Mouse (Mus musculus) ES-E14 (cell line): Measurements from ENCODE around the gene Acot7. TPM values are rescaled to one million over a fixed set of nuclear protein-coding genes. Genes with fewer than 3 reads are reported as not detected.

Experiments
- DNase-seq: peaks from one replicate; pipeline ENCODE4 v3.0.0-alpha.2; 2013; ENCODE audit warnings: low read depth, low spot score
- H3K27ac ChIP-seq: 2 replicates; pipeline ENCODE4 v1.5.1; 2012; ENCODE audit warnings: low read depth, mild to moderate bottlenecking, low read length, moderate library complexity, mixed read lengths; ENCODE audit not compliant: poor library complexity, insufficient read depth, severe bottlenecking
- H3K36me3 ChIP-seq: 2 replicates; pipeline ENCODE4 v1.6.1; 2012; ENCODE audit warnings: mild to moderate bottlenecking, low read length, moderate library complexity, mixed read lengths; ENCODE audit not compliant: control insufficient read depth, poor library complexity, insufficient read depth, severe bottlenecking
- H3K4me1 ChIP-seq, 2 experiments: fragments of 150-350 bp in 1 of 2; sonication (generic) in 1 of 2; 2 replicates each; pipeline ENCODE4 v1.6.1; 2012; ENCODE audit warnings: low read length in 2 of 2, mild to moderate bottlenecking in 1 of 2, mixed read lengths in 1 of 2; ENCODE audit not compliant: control insufficient read depth in 2 of 2, insufficient read depth in 2 of 2, poor library complexity in 1 of 2
- H3K4me3 ChIP-seq, 2 experiments: fragments of 150-350 bp in 1 of 2; sonication (generic) in 1 of 2; 2 replicates each; pipeline ENCODE4 v1.5.1; 2012; ENCODE audit warnings: low read length in 2 of 2, low read depth in 1 of 2, mild to moderate bottlenecking in 1 of 2, mixed read lengths in 1 of 2; ENCODE audit not compliant: insufficient read depth in 1 of 2, poor library complexity in 1 of 2, severe bottlenecking in 1 of 2
- H3K9ac ChIP-seq: 2 replicates; pipeline ENCODE4 v1.6.1; 2012; ENCODE audit warnings: low read depth, mild to moderate bottlenecking, low read length, mixed read lengths; ENCODE audit not compliant: poor library complexity, insufficient read depth, severe bottlenecking
- H3K9me3 ChIP-seq: fragments of 150-350 bp; sonication (generic); 2 replicates; pipeline ENCODE4 v1.6.1; 2012; ENCODE audit warnings: low read depth, mild to moderate bottlenecking, low read length; ENCODE audit not compliant: control insufficient read depth, insufficient read depth
- CHD2 ChIP-seq: IDR thresholded peaks from 2 replicates; pipeline ENCODE4 v1.6.1; 2014; ENCODE audit warnings: mild to moderate bottlenecking, low read depth, low read length, inconsistent platforms
- HCFC1 ChIP-seq: IDR thresholded peaks from 2 replicates; pipeline ENCODE4 v1.6.1; 2012; ENCODE audit warnings: low read length, inconsistent platforms, borderline replicate concordance; ENCODE audit not compliant: insufficient read depth
- MAFK ChIP-seq: IDR thresholded peaks from 2 replicates; pipeline ENCODE4 v1.6.1; 2014; ENCODE audit warnings: mild to moderate bottlenecking, low read depth, low read length, inconsistent platforms; ENCODE audit not compliant: insufficient read depth
- ZC3H11A ChIP-seq: IDR thresholded peaks from 2 replicates; pipeline ENCODE4 v1.6.1; 2012; ENCODE audit warnings: low read depth, mild to moderate bottlenecking, inconsistent platforms, low read length, borderline replicate concordance
- ZNF384 ChIP-seq: IDR thresholded peaks from 2 replicates; pipeline ENCODE4 v1.6.1; 2012; ENCODE audit warnings: low read depth, low read length, inconsistent platforms
- in situ Hi-C, 2 experiments: fragments of 600-800 bp; cut with MboI; formaldehyde crosslinking; loops; one replicate each; pipeline ENCODE4 v1.15.1; 2025; ENCODE audit warnings: low sequenced_read_pairs in 2 of 2, inconsistent platforms in 1 of 2; ENCODE audit not compliant: unreplicated experiment in 2 of 2
- total RNA-seq: library from RNA; depleted of rRNA; stranded (reverse); fragments of 300-350 nt; gene quantifications from 2 replicates; pipeline ENCODE4 v1.2.3, GENCODE M21; 2012

Acot7 gene
- total RNA-seq, 1 experiment: 51.9 TPM

- H3K27ac ChIP-seq: no peak overlapping the region
- in situ Hi-C loops: no loop called here
- H3K9ac ChIP-seq: no peak overlapping the region
- peaks cover 6% of the 10 kb centered on the region; the same call in 1 of the 2 replicates for H3K36me3 ChIP-seq
- H3K4me3 ChIP-seq: no peak overlapping the region
- no peak for DNase-seq
- no peaks in the 10 kb centered on the region for H3K9me3 ChIP-seq
- peaks cover 0 to 31% of the 10 kb centered on the region in 2 experiments; a peak in 3 of 4 replicates for H3K4me1 ChIP-seq
- no peak for TF ChIP-seq MAFK
- TF ChIP-seq HCFC1: no peak
- no peak for TF ChIP-seq ZC3H11A
- no peak for TF ChIP-seq ZNF384
- TF ChIP-seq CHD2: no peak
These were observed 88.4 kb downstream of the Acot7 start for GRCm38 (mm10) chr4:152266236-152266895.

- Histone ChIP-seq H3K4me3 (no peak overlapping the region), H3K9me3 (no peaks in the 10 kb centered on the region), H3K4me1 (peaks cover 0 to 17% of the 10 kb centered on the region in 2 experiments; a peak in 3 of 4 replicates), H3K36me3 (peaks cover 6% of the 10 kb centered on the region; the same call in 1 of the 2 replicates), H3K27ac (no peak overlapping the region), H3K9ac (no peak overlapping the region)
- in situ Hi-C loops: no loop called here
- no peak for DNase-seq
- TF ChIP-seq HCFC1 (no peak), CHD2 (no peak), MAFK (no peak), ZC3H11A (no peak), ZNF384 (no peak)
These were observed 89.9 kb downstream of the Acot7 start for GRCm38 (mm10) chr4:152267748-152268369.

- TF ChIP-seq HCFC1: no peak
- TF ChIP-seq MAFK: no peak
- no peak for TF ChIP-seq ZNF384
- TF ChIP-seq CHD2: no peak
- TF ChIP-seq ZC3H11A: no peak
- H3K4me3 ChIP-seq: no peak overlapping the region
- H3K9me3 ChIP-seq: no peaks in the 10 kb centered on the region
- no peak overlapping the region for H3K9ac ChIP-seq
- DNase-seq: no peak
- in situ Hi-C loops: no loop called here
- H3K27ac ChIP-seq: no peak overlapping the region
- H3K4me1 ChIP-seq: peaks cover 0 to 8% of the 10 kb centered on the region in 2 experiments; a peak in 1 of 4 replicates
- H3K36me3 ChIP-seq: peaks cover 6% of the 10 kb centered on the region; the same call in 1 of the 2 replicates
These were observed 92.0 kb downstream of the Acot7 start for GRCm38 (mm10) chr4:152269967-152270366.

- H3K36me3 ChIP-seq: peaks cover 6% of the 10 kb centered on the region; the same call in 1 of the 2 replicates
- no peak overlapping the region for H3K27ac ChIP-seq
- no peak for TF ChIP-seq CHD2
- TF ChIP-seq MAFK: no peak
- H3K9me3 ChIP-seq: no peaks in the 10 kb centered on the region
- no peak overlapping the region for H3K9ac ChIP-seq
- H3K4me3 ChIP-seq: no peak overlapping the region
- DNase-seq: no peak
- in situ Hi-C loops: no loop called here
- H3K4me1 ChIP-seq: peaks cover 0 to 10% of the 10 kb centered on the region in 2 experiments; a peak in 1 of 4 replicates
These were observed 92.7 kb downstream of the Acot7 start for GRCm38 (mm10) chr4:152270599-152270998.

- no peak overlapping the region for H3K4me3 ChIP-seq
- in situ Hi-C loops: no loop called here
- H3K36me3 ChIP-seq: peaks cover 6% of the 10 kb centered on the region; the same call in 1 of the 2 replicates
- peaks cover 0 to 10% of the 10 kb centered on the region in 2 experiments; a peak in 1 of 4 replicates for H3K4me1 ChIP-seq
- H3K27ac ChIP-seq: no peak overlapping the region
- DNase-seq: no peak
- TF ChIP-seq ZC3H11A (no peak), MAFK (no peak), HCFC1 (no peak), CHD2 (no peak), ZNF384 (no peak)
- H3K9me3 ChIP-seq: no peaks in the 10 kb centered on the region
- no peak overlapping the region for H3K9ac ChIP-seq
These were observed 93.4 kb downstream of the Acot7 start for GRCm38 (mm10) chr4:152271334-152271733.
